Mouse (Mus musculus): ENCODE data around the gene Gnb1l.

Gnb1l gene

GRCm38 (mm10) chr16:18547891-18548290, 49.4 kb downstream of the Gnb1l start:
- DNase-seq (ENCODE audit: low spot score): no peak

- DNase-seq (ENCODE audit: low spot score): no peak
These were observed 53.1 kb downstream of the Gnb1l start for GRCm38 (mm10) chr16:18551604-18552003.

- DNase-seq (ENCODE audit: low spot score): no peak
These were observed 53.7 kb downstream of the Gnb1l start for GRCm38 (mm10) chr16:18552106-18552710.

- no peak for DNase-seq (ENCODE audit: low spot score)
These were observed 56.2 kb downstream of the Gnb1l start for GRCm38 (mm10) chr16:18554721-18555120.

GRCm38 (mm10) chr16:18555235-18555935, 56.9 kb downstream of the Gnb1l start:
- peak; percentile 13 for DNase-seq (ENCODE audit: low spot score)

GRCm38 (mm10) chr16:18556461-18556860, 57.9 kb downstream of the Gnb1l start:
- DNase-seq (ENCODE audit: low spot score): no peak

GRCm38 (mm10) chr16:18564472-18564871, 66.0 kb downstream of the Gnb1l start:
- no peak for DNase-seq (ENCODE audit: low spot score)

GRCm38 (mm10) chr16:18568599-18568998, 70.1 kb downstream of the Gnb1l start:
- DNase-seq (ENCODE audit: low spot score): no peak

GRCm38 (mm10) chr16:18574196-18574595, 75.7 kb downstream of the Gnb1l start:
- DNase-seq (ENCODE audit: low spot score): no peak

GRCm38 (mm10) chr16:18577071-18577470, 78.6 kb downstream of the Gnb1l start:
- no peak for DNase-seq (ENCODE audit: low spot score)

- DNase-seq (ENCODE audit: low spot score): no peak
These were observed 79.2 kb downstream of the Gnb1l start for GRCm38 (mm10) chr16:18577599-18578160.

GRCm38 (mm10) chr16:18580389-18580788, 81.9 kb downstream of the Gnb1l start:
- no peak for DNase-seq (ENCODE audit: low spot score)

GRCm38 (mm10) chr16:18581050-18581622, 82.6 kb downstream of the Gnb1l start:
- DNase-seq (ENCODE audit: low spot score): no peak

- DNase-seq (ENCODE audit: low spot score): no peak
These were observed 83.2 kb downstream of the Gnb1l start for GRCm38 (mm10) chr16:18581623-18582205.

GRCm38 (mm10) chr16:18582426-18583148, 84.1 kb downstream of the Gnb1l start:
- DNase-seq (ENCODE audit: low spot score): no peak

GRCm38 (mm10) chr16:18583169-18583568, 84.7 kb downstream of the Gnb1l start:
- no peak for DNase-seq (ENCODE audit: low spot score)

GRCm38 (mm10) chr16:18583673-18584357, 85.3 kb downstream of the Gnb1l start:
- DNase-seq (ENCODE audit: low spot score): no peak

GRCm38 (mm10) chr16:18584901-18585510, 86.5 kb downstream of the Gnb1l start:
- DNase-seq (ENCODE audit: low spot score): no peak

- DNase-seq (ENCODE audit: low spot score): no peak
These were observed 87.2 kb downstream of the Gnb1l start for GRCm38 (mm10) chr16:18585676-18586075.

- DNase-seq (ENCODE audit: low spot score): no peak
These were observed 87.8 kb downstream of the Gnb1l start for GRCm38 (mm10) chr16:18586076-18586905.

All from ovary, postnatal 10 days (tissue).